Mouse (Mus musculus) lung, embryonic 16.5 days (tissue): ENCODE data around the gene Adgra3. TPM values are rescaled to one million over a fixed set of nuclear protein-coding genes. Genes with fewer than 3 reads are reported as not detected.
A peak's percentile ranks its signal among the peaks of the same experiment; 100 is the strongest.

Experiments used
- ATAC-seq: fragments of 200-750 bp; cut with Nextera tagmentation; 2 replicates; pipeline ENCODE4 v1.8.0; 2017; ENCODE audit warnings: low read depth, mild to moderate bottlenecking, moderate library complexity
- H3K27ac ChIP-seq: fragments of 300-500 bp; sonication (generic); 2 replicates; pipeline ENCODE4 v1.5.1; 2014; ENCODE audit warnings: mild to moderate bottlenecking, control low read depth, low read length
- H3K27me3 ChIP-seq: fragments of 300-500 bp; sonication (generic); 2 replicates; pipeline ENCODE4 v1.6.1; 2014; ENCODE audit warnings: low read depth, low read length, mixed read lengths; ENCODE audit not compliant: control insufficient read depth, insufficient read depth
- H3K36me3 ChIP-seq: fragments of 300-500 bp; sonication (generic); 2 replicates; pipeline ENCODE4 v1.6.1; 2014; ENCODE audit warnings: low read length; ENCODE audit not compliant: control insufficient read depth, insufficient read depth
- H3K4me1 ChIP-seq: fragments of 300-500 bp; sonication (generic); replicated peaks from 2 replicates; pipeline ENCODE4 v1.6.1; 2014; ENCODE audit warnings: low read length, mixed read lengths; ENCODE audit not compliant: control insufficient read depth, insufficient read depth
- H3K4me2 ChIP-seq: fragments of 300-500 bp; sonication (generic); 2 replicates; pipeline ENCODE4 v1.6.1; 2014; ENCODE audit warnings: low read depth, low read length, control low read depth
- H3K4me3 ChIP-seq: fragments of 300-500 bp; sonication (generic); 2 replicates; pipeline ENCODE4 v1.5.1; 2014; ENCODE audit warnings: mild to moderate bottlenecking, low read length, control low read depth
- H3K9ac ChIP-seq: fragments of 300-500 bp; sonication (generic); 2 replicates; pipeline ENCODE4 v1.6.1; 2014; ENCODE audit warnings: low read length, control low read depth
- H3K9me3 ChIP-seq: fragments of 300-500 bp; sonication (generic); 2 replicates; pipeline ENCODE4 v1.6.1; 2016; ENCODE audit warnings: low read length; ENCODE audit not compliant: control insufficient read depth
- WGBS: fragments of 180-500 bp; shearing (Covaris S2); extraction: QIAGEN DNeasy Blood & Tissue Kit; methylation state at CpG from one replicate; pipeline ENCODE4 v1.1.7; 2014; 5-methylcytosine and 5-hydroxymethylcytosine counted together
- polyA plus RNA-seq: library from polyadenylated mRNA; unstranded; fragments of >200 nt; fragmentation: Nextera tagmentation; extraction: Ambion mirVana; gene quantifications from 2 replicates; pipeline ENCODE4 v1.2.1, GENCODE M21; 2015

Adgra3 gene
- polyA plus RNA-seq, 1 experiment from 2014 or later: 16.0 TPM

DNA sequence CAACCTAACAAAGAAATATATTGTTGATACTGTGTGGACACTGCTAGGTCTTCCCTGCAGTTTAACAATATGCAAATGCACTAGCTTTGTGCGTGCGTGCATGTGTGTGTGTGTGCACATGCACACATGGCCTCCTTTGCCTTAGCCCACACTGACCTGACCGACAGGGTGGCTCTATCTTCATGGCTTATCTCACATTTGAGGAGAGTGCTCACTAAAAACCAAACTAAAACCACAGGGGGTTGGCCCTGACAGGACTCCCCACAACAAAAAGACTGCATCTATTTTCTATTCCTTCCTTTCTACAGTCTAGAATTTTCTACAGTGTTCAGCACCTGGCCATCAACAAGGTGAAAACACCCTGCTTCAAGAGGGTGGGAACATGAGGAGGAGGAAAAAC is 32.7 kb downstream of the Adgra3 start:
- H3K4me1 ChIP-seq: peaks cover 27% of the 10 kb centered on the region
- no peak overlapping the region for H3K9ac ChIP-seq
- no peak overlapping the region for H3K4me3 ChIP-seq
- WGBS: 64% methylated on average over 3 of the region's 3 CpGs
- no peaks in the 10 kb centered on the region; the same call in 1 of the 2 replicates for H3K36me3 ChIP-seq
- H3K27me3 ChIP-seq: no peaks in the 10 kb centered on the region
- no peaks in the 10 kb centered on the region for H3K9me3 ChIP-seq
- H3K27ac ChIP-seq: no peak overlapping the region
- no peak overlapping the region for H3K4me2 ChIP-seq
- ATAC-seq: no peak

DNA sequence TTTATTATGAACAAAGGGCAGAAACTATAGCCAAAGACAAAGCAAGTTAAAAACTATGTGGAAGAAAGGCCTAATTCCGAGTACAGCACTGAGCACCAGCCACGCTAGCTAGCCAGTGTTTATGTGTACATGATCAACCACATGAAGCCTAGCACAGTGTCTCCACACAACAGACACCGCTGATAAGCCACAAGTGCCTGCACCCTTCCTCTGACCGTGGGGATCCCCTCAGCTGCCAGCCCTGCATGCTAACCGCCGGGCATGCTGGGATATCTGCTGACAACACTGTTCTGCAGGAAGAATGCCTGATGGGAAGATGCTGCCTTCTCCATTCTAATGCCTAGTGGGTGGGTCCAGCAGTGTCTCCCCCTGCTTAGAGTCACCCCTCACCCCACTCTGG is 34.7 kb downstream of the Adgra3 start:
- H3K9ac ChIP-seq: no peak overlapping the region
- H3K9me3 ChIP-seq: no peaks in the 10 kb centered on the region
- ATAC-seq: no peak
- no peaks in the 10 kb centered on the region for H3K27me3 ChIP-seq
- no peak overlapping the region for H3K4me2 ChIP-seq
- no peaks in the 10 kb centered on the region; the same call in 1 of the 2 replicates for H3K36me3 ChIP-seq
- no peak overlapping the region for H3K27ac ChIP-seq
- no peak overlapping the region for H3K4me3 ChIP-seq
- H3K4me1 ChIP-seq: peaks cover 22% of the 10 kb centered on the region
- 84% methylated on average over 6 of the region's 6 CpGs for WGBS

GRCm38 (mm10) chr5:50015987-50016587 is 42.7 kb downstream of the Adgra3 start:
- Histone ChIP-seq H3K4me1 (peaks cover 4% of the 10 kb centered on the region; the same call in 1 of the 2 replicates), H3K27ac (no peak overlapping the region), H3K4me2 (no peak overlapping the region), H3K4me3 (no peak overlapping the region), H3K36me3 (no peaks in the 10 kb centered on the region; the same call in 1 of the 2 replicates), H3K9me3 (no peaks in the 10 kb centered on the region), H3K27me3 (no peaks in the 10 kb centered on the region), H3K9ac (no peak overlapping the region)
- no peak for ATAC-seq
- 68% methylated on average over 5 of the region's 5 CpGs for WGBS

GRCm38 (mm10) chr5:50015147-50015697 is 43.6 kb downstream of the Adgra3 start:
- no peak overlapping the region for H3K4me2 ChIP-seq
- no peak overlapping the region for H3K9ac ChIP-seq
- 82% methylated on average over 5 of the region's 5 CpGs for WGBS
- no peak overlapping the region for H3K4me3 ChIP-seq
- H3K36me3 ChIP-seq: no peaks in the 10 kb centered on the region; the same call in 1 of the 2 replicates
- no peaks in the 10 kb centered on the region for H3K27me3 ChIP-seq
- H3K4me1 ChIP-seq: peaks cover 4% of the 10 kb centered on the region; the same call in 1 of the 2 replicates
- no peak for ATAC-seq
- H3K27ac ChIP-seq: no peak overlapping the region
- H3K9me3 ChIP-seq: no peaks in the 10 kb centered on the region

- Histone ChIP-seq H3K36me3 (no peaks in the 10 kb centered on the region; the same call in 1 of the 2 replicates), H3K9ac (no peak overlapping the region), H3K27ac (no peak overlapping the region), H3K27me3 (no peaks in the 10 kb centered on the region), H3K4me2 (no peak overlapping the region), H3K4me1 (peaks cover 4% of the 10 kb centered on the region; the same call in 1 of the 2 replicates), H3K4me3 (no peak overlapping the region), H3K9me3 (no peaks in the 10 kb centered on the region)
- 74% methylated on average over 7 of the region's 7 CpGs for WGBS
- ATAC-seq: no peak
Observed at GRCm38 (mm10) chr5:50014658-50015057, 44.1 kb downstream of the Adgra3 start.

GRCm38 (mm10) chr5:50013965-50014364 is 44.8 kb downstream of the Adgra3 start:
- Histone ChIP-seq H3K9ac (no peak overlapping the region), H3K4me2 (no peak overlapping the region), H3K36me3 (no peaks in the 10 kb centered on the region; the same call in 1 of the 2 replicates), H3K27me3 (no peaks in the 10 kb centered on the region), H3K27ac (no peak overlapping the region), H3K4me3 (no peak overlapping the region), H3K4me1 (peaks cover 4% of the 10 kb centered on the region; the same call in 1 of the 2 replicates), H3K9me3 (no peaks in the 10 kb centered on the region)
- 72% methylated on average over 4 of the region's 4 CpGs for WGBS
- ATAC-seq: no peak

- WGBS: 61% methylated on average over 4 of the region's 4 CpGs
- Histone ChIP-seq H3K4me1 (peaks cover 5% of the 10 kb centered on the region), H3K4me2 (no peak overlapping the region), H3K27ac (no peak overlapping the region), H3K36me3 (no peaks in the 10 kb centered on the region; the same call in 1 of the 2 replicates), H3K9me3 (no peaks in the 10 kb centered on the region), H3K9ac (no peak overlapping the region), H3K27me3 (no peaks in the 10 kb centered on the region), H3K4me3 (no peak overlapping the region)
- no peak for ATAC-seq
Observed at GRCm38 (mm10) chr5:50008841-50009240, 50.0 kb downstream of the Adgra3 start.

- Histone ChIP-seq H3K4me2 (no peak overlapping the region), H3K27ac (peak overlapping the region; percentile 49), H3K9me3 (no peaks in the 10 kb centered on the region), H3K36me3 (no peaks in the 10 kb centered on the region; the same call in 1 of the 2 replicates), H3K4me1 (peaks cover 5% of the 10 kb centered on the region), H3K4me3 (no peak overlapping the region), H3K9ac (no peak overlapping the region), H3K27me3 (no peaks in the 10 kb centered on the region)
- 66% methylated on average over 9 of the region's 9 CpGs for WGBS
- ATAC-seq: peak; percentile 90
Observed at GRCm38 (mm10) chr5:50006915-50007658, 51.7 kb downstream of the Adgra3 start.

DNA sequence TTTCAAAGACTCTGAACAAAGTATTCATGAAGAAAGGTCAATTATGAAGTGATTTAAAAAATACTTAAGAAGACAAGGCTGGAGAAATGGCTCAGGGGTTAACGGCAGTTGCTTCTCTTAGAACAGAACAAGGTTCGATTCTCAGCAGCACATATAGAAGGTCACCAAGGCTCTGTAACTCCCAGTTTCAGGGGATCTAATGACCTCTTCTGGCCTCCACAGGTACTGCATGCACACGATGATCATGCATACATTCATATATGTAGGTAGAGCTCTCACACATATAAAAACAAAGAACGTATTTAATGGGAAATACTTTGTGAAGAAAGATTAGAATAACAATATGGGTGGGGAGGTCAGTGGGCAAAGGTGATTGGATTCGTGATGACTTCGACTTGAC is 56.5 kb downstream of the Adgra3 start:
- 86% methylated on average over 6 of the region's 6 CpGs for WGBS
- ATAC-seq: no peak
- H3K36me3 ChIP-seq: peaks cover 6% of the 10 kb centered on the region

More for the DNA sequence above, 56.5 kb downstream of the Adgra3 start:
- no peak overlapping the region for H3K4me2 ChIP-seq
- peaks cover 5% of the 10 kb centered on the region for H3K4me1 ChIP-seq
- H3K27ac ChIP-seq: no peak overlapping the region
- no peaks in the 10 kb centered on the region for H3K9me3 ChIP-seq
- no peak overlapping the region for H3K9ac ChIP-seq
- H3K27me3 ChIP-seq: no peaks in the 10 kb centered on the region
- no peak overlapping the region for H3K4me3 ChIP-seq
